Mouse (Mus musculus): ENCODE results near the gene Zgpat.

The Zgpat gene

DNA sequence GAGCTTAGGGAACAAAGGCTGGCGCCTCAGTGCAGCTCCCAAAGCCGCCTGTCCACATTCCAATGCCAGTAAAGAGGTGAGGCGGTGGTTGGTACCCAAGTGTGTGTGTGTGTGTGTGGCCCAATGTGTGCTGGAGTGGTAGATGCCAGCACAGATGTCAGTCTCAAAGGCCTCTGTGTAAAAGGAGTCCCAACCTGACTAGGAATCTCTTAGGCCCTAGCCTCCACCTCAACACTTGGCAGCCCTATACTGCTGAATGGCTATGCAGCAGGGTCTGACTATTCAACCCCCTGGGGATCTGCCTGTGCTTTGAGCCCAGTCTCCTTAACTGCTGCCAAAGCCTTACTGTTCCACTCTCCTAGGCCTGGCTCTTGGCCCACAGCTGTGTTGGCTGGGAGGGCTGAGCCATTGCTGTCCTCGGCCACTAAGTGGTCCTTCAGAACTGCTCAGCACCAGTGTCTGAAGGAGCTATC, 20.2 kb downstream of the Zgpat start:
- CTCF ChIA-PET: interaction anchor here (0.5 kb wide), 1 partner anchor 315 kb away, joined by 3 read pairs; no protein-coding TSS in a partner anchor

DNA sequence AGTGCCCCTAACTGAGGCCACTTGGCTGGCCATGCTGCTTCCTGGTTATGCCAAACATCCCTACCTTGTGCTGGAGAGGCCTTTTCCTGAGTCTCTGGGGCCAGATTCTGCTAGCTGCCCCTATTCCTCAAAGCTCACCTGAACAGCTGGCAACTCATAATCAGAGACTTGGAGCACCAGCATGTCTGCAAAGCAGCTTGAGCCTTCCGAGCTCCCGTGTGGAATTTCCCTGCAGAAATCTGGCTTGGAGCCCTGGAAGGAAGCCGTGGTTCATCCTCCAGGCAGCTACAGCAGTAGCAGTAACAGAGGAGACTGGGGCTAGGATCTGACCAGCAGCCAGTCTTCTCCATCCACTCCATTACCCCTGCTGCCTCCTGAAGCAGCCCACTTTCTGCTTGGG, 21.2 kb downstream of the Zgpat start:
- CTCF ChIA-PET: interaction anchor here (0.6 to 0.7 kb wide), 2 partner anchors 41 to 371 kb away, joined by 3 read pairs; no protein-coding TSS in a partner anchor

GRCm38 (mm10) chr2:181386663-181387210, 22.0 kb downstream of the Zgpat start:
- CTCF ChIA-PET: interaction anchor here (0.6 kb wide), 1 partner anchor 41 kb away, joined by 3 read pairs; no protein-coding TSS in a partner anchor

DNA sequence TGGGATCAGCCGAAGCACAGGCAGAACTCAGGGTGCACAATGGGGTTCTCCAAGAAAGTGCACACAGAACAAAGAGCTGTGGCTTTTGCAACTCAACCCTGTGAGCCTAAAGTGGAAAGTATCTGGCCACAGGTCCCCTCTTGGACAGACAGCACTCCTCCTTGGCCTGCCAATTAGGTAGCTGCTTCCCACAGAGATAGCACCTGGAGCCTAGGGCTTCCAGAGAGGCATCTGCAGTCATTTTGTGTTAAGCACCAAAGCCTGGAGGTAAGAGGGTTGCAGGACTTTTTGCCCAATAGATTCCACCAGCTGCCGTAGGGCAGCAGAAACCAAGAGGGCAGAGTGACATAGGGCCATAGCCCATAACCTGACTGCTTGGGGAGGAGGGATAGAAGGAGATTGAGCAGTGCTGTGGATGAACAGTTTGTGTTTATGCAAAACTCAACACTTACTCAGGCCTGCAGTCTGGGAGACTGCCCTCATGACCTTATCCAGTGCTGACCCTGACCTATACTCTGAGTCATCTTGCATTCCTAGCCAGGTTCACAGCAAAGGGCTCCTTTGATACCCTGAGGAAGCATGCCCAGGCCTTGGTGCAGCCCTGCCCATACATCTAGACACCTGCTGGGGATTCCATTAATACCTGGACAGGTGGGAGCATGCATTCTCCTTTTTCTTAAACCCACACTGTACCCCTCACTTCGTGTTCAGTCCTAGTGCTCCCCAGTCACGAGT, 25.6 kb downstream of the Zgpat start:
- CTCF ChIA-PET: no interaction called here

GRCm38 (mm10) chr2:181391022-181391421, 26.3 kb downstream of the Zgpat start:
- CTCF ChIA-PET: no interaction called here

GRCm38 (mm10) chr2:181391541-181391940, 26.8 kb downstream of the Zgpat start:
- CTCF ChIA-PET: no interaction called here

DNA sequence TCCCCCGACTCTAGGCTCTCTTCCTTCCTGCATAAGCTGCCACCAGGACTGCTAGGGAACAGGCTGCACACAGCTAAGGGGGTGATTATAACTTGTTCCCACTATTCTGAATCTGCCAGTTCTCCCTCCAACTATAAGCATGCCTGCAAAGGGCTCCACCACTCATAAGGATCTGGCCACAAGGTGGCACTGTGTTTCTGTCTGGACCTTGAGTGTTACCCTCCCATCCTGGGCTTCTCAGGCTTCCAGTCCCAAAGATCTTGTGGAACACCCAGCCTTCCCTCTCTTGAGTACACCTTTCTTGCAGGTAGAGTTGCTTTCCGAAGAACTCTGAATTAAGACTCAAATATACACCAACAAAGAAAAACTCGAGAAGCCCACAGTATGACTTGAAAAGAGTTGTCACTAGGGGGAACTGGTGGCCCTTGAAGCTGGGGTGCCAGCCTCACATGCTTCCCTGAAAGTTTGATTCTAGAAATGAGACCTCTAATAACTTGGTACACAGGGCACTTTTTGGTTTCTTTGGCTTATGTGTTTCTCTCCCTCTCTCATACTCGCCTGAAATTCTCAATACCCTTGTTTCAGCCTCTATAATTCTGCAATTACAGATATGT, 28.0 kb downstream of the Zgpat start:
- CTCF ChIA-PET: interaction anchor here (0.8 to 1.6 kb wide), 2 partner anchors 25 to 175 kb away, joined by 3 to 4 read pairs; no protein-coding TSS in a partner anchor

DNA sequence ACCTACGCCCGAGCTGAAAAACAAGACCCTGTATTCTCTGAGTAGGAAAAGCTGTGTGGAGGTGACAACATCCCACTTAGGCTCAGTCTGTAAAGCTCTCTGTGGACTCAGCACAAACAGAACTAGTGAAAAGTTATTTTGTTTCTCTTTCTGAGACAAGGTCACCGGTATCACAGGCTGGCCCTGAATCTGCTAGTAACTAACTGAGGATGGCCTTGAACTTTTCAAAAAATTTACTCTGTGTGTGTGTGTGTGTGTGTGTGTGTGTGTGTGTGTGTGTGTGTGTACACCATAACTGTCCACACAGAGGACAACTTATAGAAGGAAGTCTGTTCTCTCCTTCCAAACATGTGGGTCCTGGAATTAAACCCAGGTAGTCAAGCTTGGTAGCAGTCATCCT, 29.4 kb downstream of the Zgpat start:
- CTCF ChIA-PET: no interaction called here

- CTCF ChIA-PET: interaction anchor here (0.8 kb wide), 1 partner anchor 171 kb away, joined by 4 read pairs; no protein-coding TSS in a partner anchor
These were observed 32.6 kb downstream of the Zgpat start for GRCm38 (mm10) chr2:181397207-181397761.

- CTCF ChIA-PET: no interaction called here
These were observed 36.8 kb downstream of the Zgpat start for GRCm38 (mm10) chr2:181401497-181401896.

DNA sequence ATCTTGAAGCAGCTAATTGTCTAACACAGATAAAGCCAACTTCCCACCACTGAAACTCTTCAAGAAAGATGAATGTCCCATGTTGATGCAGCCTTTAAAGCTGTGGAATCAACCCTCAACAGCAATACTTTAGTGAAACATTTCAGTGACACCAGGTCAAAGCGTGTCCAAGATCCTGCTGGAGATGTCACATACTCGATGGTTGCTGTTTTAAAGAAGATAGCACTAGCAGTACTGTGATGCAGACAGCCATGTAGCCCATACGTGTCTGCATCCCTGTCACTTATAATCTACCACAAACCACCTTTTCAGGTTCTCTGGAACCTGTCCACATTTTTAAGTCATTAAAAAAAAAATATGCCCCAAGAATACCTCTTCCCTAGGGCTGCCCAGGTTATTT, 39.0 kb downstream of the Zgpat start:
- CTCF ChIA-PET: no interaction called here

GRCm38 (mm10) chr2:181409643-181410042, 44.9 kb downstream of the Zgpat start:
- CTCF ChIA-PET: interaction anchor here (0.8 kb wide), 1 partner anchor 9 kb away, joined by 3 read pairs; no protein-coding TSS in a partner anchor

- CTCF ChIA-PET: interaction anchor here (0.6 kb wide), 1 partner anchor 161 kb away, joined by 3 read pairs; no protein-coding TSS in a partner anchor
These were observed 46.2 kb downstream of the Zgpat start for GRCm38 (mm10) chr2:181410760-181411473.

DNA sequence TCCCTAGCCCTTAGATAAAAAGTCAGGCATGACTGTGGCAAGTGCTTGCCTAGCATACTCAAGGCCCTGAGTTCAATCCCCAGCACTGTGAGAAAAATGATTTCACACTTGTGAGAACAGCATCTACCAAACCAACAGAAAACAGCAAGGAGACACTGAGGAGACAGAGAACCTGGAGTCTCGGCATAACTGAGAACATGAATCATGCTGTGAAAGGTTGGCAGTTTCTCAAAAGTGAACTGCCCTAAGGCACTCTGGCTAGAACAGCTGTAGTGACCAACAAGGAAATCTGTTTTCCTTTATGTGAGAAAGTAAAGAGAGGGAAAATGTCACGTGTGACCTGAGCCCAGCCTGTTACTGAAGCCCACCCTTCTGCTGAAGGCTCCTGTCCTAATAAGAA, 48.4 kb downstream of the Zgpat start:
- CTCF ChIA-PET: no interaction called here

- CTCF ChIA-PET: interaction anchor here (0.5 to 0.7 kb wide), 2 partner anchors 25 to 183 kb away, joined by 3 to 4 read pairs; partner anchors contain the start of gene Samd10
These were observed 51.2 kb downstream of the Zgpat start for GRCm38 (mm10) chr2:181415945-181416344.

DNA sequence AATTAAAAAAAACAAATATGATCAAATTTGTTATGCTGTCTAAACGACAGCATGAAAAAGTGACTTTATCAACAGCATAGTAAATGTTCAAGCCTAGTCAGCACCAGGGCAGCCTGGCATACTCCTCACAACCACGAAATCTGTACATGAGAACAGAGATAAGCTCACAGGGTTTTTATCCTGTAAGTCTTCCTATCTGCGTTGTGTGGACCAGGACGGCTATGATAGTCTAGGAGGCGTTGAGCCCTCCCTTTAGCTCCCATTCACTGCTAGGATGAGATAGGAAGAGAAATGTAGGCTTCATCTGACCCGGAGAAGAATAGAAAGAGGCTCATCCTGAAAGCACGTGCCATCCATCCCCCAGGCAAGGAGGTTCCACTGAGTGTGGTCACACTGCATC, 54.6 kb downstream of the Zgpat start:
- CTCF ChIA-PET: interaction anchor here (0.5 kb wide), 1 partner anchor 10 kb away, joined by 3 read pairs; no protein-coding TSS in a partner anchor

DNA sequence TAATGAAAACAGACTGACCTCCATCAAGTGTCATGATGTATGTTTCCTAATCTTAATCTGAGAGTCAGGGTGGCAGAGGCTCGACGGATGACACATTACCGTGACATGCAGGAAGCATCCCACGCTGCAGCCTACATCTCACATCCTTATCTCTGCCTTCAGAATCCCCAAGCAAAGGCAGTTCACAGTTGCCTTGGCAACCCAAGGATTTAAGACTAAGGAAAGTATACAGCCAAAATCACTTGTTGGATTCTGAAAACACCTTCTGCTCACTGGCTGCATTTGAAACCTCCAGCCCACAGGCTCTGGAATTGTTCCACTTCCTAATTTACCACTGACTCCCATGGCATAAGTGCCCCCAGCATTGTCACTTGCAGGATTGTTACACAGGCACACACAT, 55.7 kb downstream of the Zgpat start:
- CTCF ChIA-PET: no interaction called here

DNA sequence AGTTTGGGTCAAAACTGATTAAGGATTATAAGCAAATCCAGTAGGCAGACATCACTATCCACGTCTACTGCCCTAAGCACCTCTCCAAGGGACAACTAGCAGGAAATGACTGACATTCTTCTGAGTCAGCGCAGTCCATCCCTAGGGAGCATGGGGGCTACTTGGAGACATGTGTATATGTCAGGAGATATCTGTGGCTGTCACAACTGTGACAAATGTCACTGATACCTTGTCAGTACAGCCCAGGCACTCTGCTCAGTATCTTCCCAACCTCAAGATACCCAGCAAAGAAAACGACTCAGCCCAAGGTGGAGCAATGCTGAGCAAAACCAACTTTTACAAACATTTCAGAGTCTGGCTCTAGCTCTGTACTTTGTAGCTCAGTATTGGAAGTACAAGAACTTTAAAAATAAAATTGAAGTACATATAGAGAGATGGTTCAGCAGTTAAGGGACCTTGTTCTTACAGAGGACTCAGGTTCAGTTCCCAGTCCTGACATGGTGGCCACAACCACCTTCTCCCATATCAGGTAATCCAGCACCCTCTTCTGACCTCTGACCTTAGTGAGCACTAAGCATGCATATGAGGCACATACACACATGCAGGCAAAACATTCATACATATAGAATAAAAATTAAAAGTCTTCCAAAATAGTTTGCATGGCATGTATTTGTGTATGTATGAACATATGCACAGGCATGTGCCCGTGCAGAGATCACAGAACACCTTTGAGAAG, 56.3 kb downstream of the Zgpat start:
- CTCF ChIA-PET: no interaction called here

DNA sequence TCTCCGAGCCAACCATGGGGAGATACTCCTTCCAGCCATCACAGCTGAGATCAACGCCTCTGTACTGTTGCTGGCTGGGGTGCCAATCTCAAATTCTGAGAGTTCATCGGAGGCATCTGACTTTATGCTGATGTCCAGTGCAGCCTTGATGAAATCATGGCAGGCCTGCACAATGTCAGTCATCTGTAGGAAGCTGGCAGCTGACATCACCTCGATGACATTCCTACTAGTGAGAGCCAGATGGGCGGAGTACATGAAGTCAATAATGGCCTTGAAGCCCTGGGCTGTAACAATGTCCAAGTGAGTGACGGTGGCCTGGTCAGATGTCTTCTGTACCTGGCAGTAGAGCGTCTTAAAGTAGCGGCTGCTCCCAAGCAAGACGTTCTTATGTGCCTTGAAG, 59.1 kb downstream of the Zgpat start:
- CTCF ChIA-PET: no interaction called here

Measured in spleen, embryonic (tissue).